Mouse (Mus musculus) embryonic fibroblast, embryonic 13.5 days (primary cell): ENCODE data around the gene Gm9821. TPM values are rescaled to one million over a fixed set of nuclear protein-coding genes. Genes with fewer than 3 reads are reported as not detected.

Experiments
- H3K27ac ChIP-seq: 2 replicates; pipeline ENCODE4 v1.5.1; 2012; ENCODE audit warnings: low read length, control low read depth, inconsistent platforms; ENCODE audit not compliant: insufficient read depth
- H3K4me1 ChIP-seq: 2 replicates; pipeline ENCODE4 v1.6.1; 2011; ENCODE audit warnings: low read length; ENCODE audit not compliant: control insufficient read depth, insufficient read depth
- H3K4me3 ChIP-seq: 2 replicates; pipeline ENCODE4 v1.5.1; 2011; ENCODE audit warnings: mild to moderate bottlenecking, control low read depth, low read length; ENCODE audit not compliant: insufficient read depth
- CTCF ChIP-seq: IDR thresholded peaks from 2 replicates; pipeline ENCODE4 v1.5.1; 2011; ENCODE audit warnings: mild to moderate bottlenecking, control low read depth, low read length, moderate library complexity, borderline replicate concordance; ENCODE audit not compliant: insufficient read depth
- POLR2A ChIP-seq: IDR thresholded peaks from 2 replicates; pipeline ENCODE4 v1.6.1; 2011; ENCODE audit warnings: low read depth, mild to moderate bottlenecking, control low read depth, low read length, moderate library complexity
- polyA plus RNA-seq: library from polyadenylated mRNA; stranded (reverse); fragments of >200 nt; gene quantifications from 2 replicates; pipeline ENCODE4 v1.2.4, GENCODE M21; 2011; ENCODE audit warnings: low read depth; ENCODE audit not compliant: missing spikeins, insufficient read length

Gm9821 gene
- not detected in 2 replicates for polyA plus RNA-seq

- H3K4me1 ChIP-seq, result 0 out of 2 replicates have a peak, but pooled peaks cover 6% of the 10 kb centered on the region
- no peak within 1 kb of the TSS for H3K27ac ChIP-seq
- H3K4me3 ChIP-seq, result no peak within 1 kb of the TSS
- no peak for TF ChIP-seq CTCF
- no peak for TF ChIP-seq POLR2A
Measured at GRCm38 (mm10) chr2:91945483-91945882, at the start of gene Gm9821. Gm9821 (plus strand) TSS chr2:91945703.

GRCm38 (mm10) chr2:91897968-91898367 lies 47.5 kb upstream of the Gm9821 start:
- peaks cover 6% of the 10 kb centered on the region; the same call in 1 of the 2 replicates for H3K4me1 ChIP-seq
- TF ChIP-seq CTCF (no peak), POLR2A (no peak)
- H3K27ac ChIP-seq, result no peak overlapping the region
- no peak overlapping the region for H3K4me3 ChIP-seq

GRCm38 (mm10) chr2:91899141-91899540 lies 46.4 kb upstream of the Gm9821 start:
- Histone ChIP-seq H3K4me1 (peaks cover 6% of the 10 kb centered on the region; the same call in 1 of the 2 replicates), H3K27ac (no peak overlapping the region), H3K4me3 (no peak overlapping the region)
- TF ChIP-seq POLR2A, result no peak
- no peak for TF ChIP-seq CTCF

- Histone ChIP-seq H3K4me3 (no peak overlapping the region), H3K4me1 (peaks cover 2% of the 10 kb centered on the region; the same call in 1 of the 2 replicates), H3K27ac (no peak overlapping the region)
- TF ChIP-seq POLR2A, result no peak
- no peak for TF ChIP-seq CTCF
Measured at GRCm38 (mm10) chr2:91900431-91900830, 45.1 kb upstream of the Gm9821 start.

- no peak overlapping the region for H3K4me3 ChIP-seq
- H3K27ac ChIP-seq, result no peak overlapping the region
- H3K4me1 ChIP-seq, result no peaks in the 10 kb centered on the region
- no peak for TF ChIP-seq POLR2A
- TF ChIP-seq CTCF, result no peak
Measured at GRCm38 (mm10) chr2:91902336-91902735, 43.2 kb upstream of the Gm9821 start.

- TF ChIP-seq POLR2A (no peak), CTCF (no peak)
- no peak overlapping the region for H3K4me3 ChIP-seq
- peak overlapping the region; percentile 18; the same call in 1 of the 2 replicates for H3K27ac ChIP-seq
- H3K4me1 ChIP-seq, result no peaks in the 10 kb centered on the region
Measured at GRCm38 (mm10) chr2:91903171-91903925, 42.2 kb upstream of the Gm9821 start.

- no peak overlapping the region for H3K27ac ChIP-seq
- H3K4me1 ChIP-seq, result no peaks in the 10 kb centered on the region
- no peak overlapping the region for H3K4me3 ChIP-seq
- TF ChIP-seq CTCF (no peak), POLR2A (no peak)
Measured at GRCm38 (mm10) chr2:91904618-91905307, 40.7 kb upstream of the Gm9821 start.

GRCm38 (mm10) chr2:91906141-91906540 lies 39.4 kb upstream of the Gm9821 start:
- Histone ChIP-seq H3K4me3 (no peak overlapping the region), H3K27ac (no peak overlapping the region), H3K4me1 (no peaks in the 10 kb centered on the region)
- TF ChIP-seq POLR2A (no peak), CTCF (no peak)

GRCm38 (mm10) chr2:91912616-91913015 lies 32.9 kb upstream of the Gm9821 start:
- Histone ChIP-seq H3K4me3 (no peak overlapping the region), H3K4me1 (peaks cover 5% of the 10 kb centered on the region; the same call in 1 of the 2 replicates), H3K27ac (no peak overlapping the region)
- no peak for TF ChIP-seq POLR2A
